Mouse (Mus musculus) bone marrow macrophage, adult 2 months (primary cell): ENCODE measurements at regions not wholly inside any gene's neighbourhood (a gene's known extent, or its start where the extent isn't known, plus 50 kb on each side); places are given as distances from the start of the nearest gene placed in this dataset.

ENCODE experiments used
- CTCF ChIP-seq: IDR thresholded peaks from 2 replicates; pipeline ENCODE4 v1.5.1; 2012; ENCODE audit warnings: low read depth, mild to moderate bottlenecking, low read length, moderate library complexity
- POLR2A ChIP-seq: IDR thresholded peaks from 2 replicates; pipeline ENCODE4 v1.6.1; 2012; ENCODE audit warnings: mild to moderate bottlenecking, low read depth, low read length, borderline replicate concordance

GRCm38 (mm10) chr15:60096131-60096530, 79.7 kb upstream of the 4933412E24Rik start:
- TF ChIP-seq CTCF (no peak), POLR2A (no peak)
